Mouse (Mus musculus): ENCODE results near the gene Emilin3.
"Not testable (repeated sequence)": the region's sequence is repeated elsewhere in the genome, so short reads cannot be mapped to it uniquely, and the experiment has no call there.

The Emilin3 gene

GRCm38 (mm10) chr2:160912231-160912671 lies at the start of gene Emilin3:
TSS of gene Emilin3 (minus strand) at chr2:160912328.
- DNase-seq (ENCODE audit: low spot score in 2 of 2), result no peak

GRCm38 (mm10) chr2:160960956-160961646 lies 49.0 kb upstream of the Emilin3 start:
- no peak for DNase-seq (ENCODE audit: low spot score in 2 of 2)

DNA sequence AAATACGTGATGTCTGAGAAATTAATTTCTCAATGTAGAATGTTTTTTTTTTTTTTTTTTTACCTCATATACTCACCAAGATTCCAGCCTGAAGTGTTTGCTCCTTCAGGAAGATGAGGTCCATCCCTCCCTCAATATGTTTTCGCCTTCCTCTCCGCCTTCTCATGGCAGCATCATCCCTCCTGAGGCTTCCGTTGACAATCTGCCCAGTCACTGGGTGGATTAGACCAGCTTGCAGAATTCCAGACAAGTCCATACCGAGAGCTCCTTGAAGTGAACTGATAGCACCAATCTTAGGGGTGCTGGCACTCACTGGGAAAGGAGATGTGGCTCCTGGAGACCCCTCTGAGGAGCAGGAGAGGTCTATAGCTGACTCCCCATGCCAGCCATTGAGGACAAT lies 47.8 kb upstream of the Emilin3 start:
- no peak for DNase-seq (ENCODE audit: low spot score in 2 of 2)

DNA sequence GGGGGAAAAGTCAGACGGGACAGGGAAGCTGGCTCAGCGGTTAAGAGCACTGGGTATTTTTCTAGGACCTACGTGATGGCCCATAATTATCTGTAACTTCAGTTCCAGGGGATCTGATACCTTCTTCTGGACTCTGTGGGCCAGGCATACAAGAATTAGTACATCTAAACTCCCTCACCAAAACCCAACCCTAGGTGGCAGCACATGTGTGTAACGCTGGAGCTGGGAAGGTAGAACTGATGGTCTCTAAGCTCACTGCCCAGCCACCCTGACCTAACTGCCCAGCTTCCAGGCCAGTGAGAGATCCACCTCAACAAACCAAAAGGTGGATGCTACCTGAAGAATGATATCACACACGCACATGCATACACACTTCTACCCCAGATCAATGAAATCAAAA lies 46.6 kb upstream of the Emilin3 start:
- no peak for DNase-seq (ENCODE audit: low spot score in 2 of 2)

DNA sequence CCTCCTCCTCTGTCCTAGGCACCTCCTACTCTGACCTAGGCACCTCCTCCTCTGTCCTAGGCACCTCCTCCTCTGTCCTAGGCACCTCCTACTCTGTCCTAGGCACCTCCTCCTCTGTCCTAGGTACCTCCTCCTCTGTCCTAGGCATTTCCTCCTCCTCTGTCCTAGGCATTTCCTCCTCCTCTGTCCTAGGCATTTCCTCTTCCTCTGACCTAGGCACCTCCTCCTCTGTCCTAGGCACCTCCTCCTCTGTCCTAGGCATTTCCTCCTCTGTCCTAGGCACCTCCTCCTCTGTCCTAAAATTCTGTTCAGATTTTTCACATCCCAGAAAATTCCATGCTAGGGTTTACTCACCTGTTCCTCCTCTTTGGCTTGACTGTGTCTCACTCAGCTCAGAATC lies 45.7 kb upstream of the Emilin3 start:
- not testable (repeated sequence) for DNase-seq (ENCODE audit: low spot score in 2 of 2)

GRCm38 (mm10) chr2:160957307-160957706 lies 45.2 kb upstream of the Emilin3 start:
- not testable (repeated sequence) for DNase-seq (ENCODE audit: low spot score in 2 of 2)

- no peak for DNase-seq (ENCODE audit: low spot score in 2 of 2)
Observed at GRCm38 (mm10) chr2:160955331-160955730, 43.2 kb upstream of the Emilin3 start.

- no peak for DNase-seq (ENCODE audit: low spot score in 2 of 2)
Observed at GRCm38 (mm10) chr2:160954541-160954940, 42.4 kb upstream of the Emilin3 start.

DNA sequence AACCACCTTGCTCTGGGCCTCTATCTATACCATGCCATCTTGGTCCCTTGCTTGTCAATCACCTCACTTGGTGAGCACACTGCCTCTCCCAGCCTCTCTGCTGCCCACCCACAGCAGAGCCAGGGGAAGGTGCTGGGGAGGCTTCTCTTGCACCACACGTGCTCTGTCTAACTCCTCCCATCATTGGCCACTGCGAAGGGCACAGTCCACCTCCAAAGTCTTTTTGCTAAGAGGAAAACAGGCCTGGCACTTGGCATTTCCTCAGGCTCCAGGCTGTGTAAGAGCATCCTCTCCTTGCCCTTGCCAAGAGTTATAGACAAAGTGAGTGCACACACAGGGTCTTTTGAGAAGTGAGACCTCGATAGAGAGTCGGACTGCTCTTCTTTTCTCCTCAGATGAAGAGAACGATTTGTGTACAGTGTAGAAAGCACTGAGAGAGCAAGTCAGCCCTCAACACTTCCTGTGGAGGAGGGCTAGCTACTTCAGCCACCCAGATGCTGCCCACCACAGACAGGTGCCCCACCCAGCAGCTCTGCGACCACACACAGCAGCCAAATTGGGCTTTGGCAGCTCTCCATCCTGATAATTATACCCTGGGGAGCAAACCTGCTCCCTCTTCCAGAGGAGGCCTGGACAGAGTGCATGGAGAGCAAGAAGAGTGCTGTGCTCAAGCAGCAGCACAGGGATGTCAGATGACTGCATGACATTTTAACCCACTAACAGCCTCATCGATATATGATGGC lies 41.2 kb upstream of the Emilin3 start:
- DNase-seq (ENCODE audit: low spot score in 2 of 2), result no peak

- no peak for DNase-seq (ENCODE audit: low spot score in 2 of 2)
Observed at GRCm38 (mm10) chr2:160951595-160951994, 39.5 kb upstream of the Emilin3 start.

DNA sequence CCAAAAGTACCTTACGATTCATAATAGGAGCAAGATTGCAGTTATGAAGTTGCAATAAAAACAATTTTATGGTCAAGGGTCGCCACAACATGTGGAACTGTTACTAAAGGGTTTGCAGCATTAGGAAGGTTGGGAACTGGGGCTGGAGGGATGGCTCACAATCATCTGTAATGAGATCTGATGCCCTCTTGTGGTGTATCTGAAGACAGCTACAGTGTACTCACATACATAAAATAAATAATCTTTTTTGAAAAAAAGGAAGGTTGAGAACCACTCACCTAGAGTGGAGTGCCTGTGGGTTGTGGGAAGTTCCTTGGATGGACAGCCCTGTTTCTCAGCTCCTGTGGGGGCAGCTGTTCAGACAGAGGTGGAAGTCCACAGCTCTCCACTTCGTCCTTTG lies 30.3 kb upstream of the Emilin3 start:
- DNase-seq (ENCODE audit: low spot score in 2 of 2), result no peak

DNA sequence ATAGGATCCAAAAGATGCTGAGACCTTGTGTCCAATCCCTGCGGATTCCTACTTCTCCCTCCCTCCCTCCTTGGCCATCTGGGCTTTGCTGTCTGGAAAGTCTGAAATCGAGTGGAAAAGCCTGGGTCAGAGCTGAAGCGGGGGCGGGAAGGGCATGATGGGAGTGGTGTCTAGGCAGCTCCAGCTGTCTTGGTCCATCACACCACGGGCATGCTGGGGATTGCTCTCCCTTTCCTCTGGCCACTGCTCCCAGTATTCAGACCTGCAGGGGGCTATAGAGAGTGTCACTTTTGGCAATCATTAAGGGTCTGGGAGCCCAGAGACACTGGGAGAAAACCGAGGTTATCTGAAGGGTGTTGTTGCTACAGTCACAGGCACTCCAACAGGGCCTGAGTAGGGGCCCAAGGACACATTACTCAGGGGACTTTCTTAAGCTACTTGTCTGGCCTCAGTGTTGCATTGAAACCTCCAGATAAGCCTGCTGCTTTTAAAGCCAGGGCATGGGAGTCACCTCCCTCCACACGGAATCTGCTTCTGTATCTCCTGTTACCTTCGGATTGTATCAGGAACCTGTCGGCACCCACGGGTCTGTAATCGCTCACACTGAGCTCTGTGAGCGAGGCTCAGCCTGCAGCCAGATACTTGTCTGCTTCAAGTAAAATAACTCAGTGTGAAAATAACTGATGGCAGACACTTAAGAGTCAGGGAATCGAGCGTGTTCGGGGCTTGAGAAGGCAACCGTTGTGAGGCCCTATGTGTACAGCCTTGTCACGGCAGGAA lies 29.0 kb upstream of the Emilin3 start:
- DNase-seq (ENCODE audit: low spot score in 2 of 2), result no peak

DNA sequence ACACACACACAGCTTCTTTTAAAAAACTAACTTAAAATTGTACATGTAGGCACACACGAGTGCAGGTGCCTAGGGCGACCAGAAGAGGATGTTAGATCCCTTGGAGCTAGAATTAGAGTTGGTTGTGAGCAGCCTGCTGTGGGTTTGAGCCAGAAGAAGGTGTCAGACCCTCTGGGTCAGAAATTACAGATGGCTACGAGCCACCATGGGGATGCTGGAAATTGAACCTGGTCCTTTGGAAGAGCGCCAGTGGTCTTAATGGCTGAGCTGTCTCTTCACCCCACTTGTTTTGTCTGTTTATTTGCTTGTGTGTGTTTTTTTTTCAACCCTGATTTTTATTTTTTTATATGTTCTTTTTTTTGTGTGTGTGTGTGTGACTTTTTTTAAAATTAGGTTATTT lies 22.3 kb upstream of the Emilin3 start:
- no peak for DNase-seq (ENCODE audit: low spot score in 2 of 2)

- DNase-seq (ENCODE audit: low spot score in 2 of 2), result no peak
Observed at GRCm38 (mm10) chr2:160933890-160934289, 21.8 kb upstream of the Emilin3 start.

- no peak for DNase-seq (ENCODE audit: low spot score in 2 of 2)
Observed at GRCm38 (mm10) chr2:160932981-160933380, 20.9 kb upstream of the Emilin3 start.

DNA sequence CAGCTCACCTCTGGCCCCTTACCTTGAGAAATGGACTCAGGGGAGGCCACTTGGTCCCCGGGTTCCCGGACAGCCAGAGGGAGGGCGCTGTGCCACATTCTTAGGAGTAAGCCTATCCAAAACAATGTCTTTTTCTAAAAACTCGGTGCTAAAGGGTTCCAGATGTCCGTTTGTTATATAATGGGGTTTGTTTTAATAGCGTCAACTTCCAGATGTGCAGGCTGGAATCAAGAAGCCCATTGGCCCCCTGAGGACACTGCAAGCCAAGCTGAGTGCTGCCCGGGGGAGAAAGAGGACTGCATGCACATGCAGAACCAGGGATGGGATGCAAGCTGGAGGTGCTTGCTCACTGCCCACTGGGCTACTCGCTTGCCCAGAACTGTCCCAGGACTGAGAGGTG lies 20.2 kb upstream of the Emilin3 start:
- DNase-seq (ENCODE audit: low spot score in 2 of 2), result no peak

DNA sequence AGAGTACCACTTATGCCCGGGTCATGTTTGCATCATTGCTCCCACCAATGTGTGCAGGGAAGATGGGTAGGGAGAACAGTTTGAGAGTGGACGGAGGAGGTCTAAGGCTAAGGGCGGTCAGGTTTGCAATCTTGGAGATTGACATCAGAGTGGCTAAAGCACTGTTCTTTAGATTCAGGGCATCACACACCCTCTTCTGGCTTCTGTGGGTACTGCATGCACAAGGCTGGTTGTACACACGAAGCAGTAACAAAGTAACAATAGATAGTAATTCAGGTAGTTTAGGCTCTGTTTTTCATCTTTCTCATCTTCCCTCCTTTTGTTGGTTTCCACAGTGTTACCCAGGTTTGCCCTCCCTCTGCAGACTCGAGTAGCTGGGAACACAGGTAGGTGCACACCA lies 19.2 kb upstream of the Emilin3 start:
- DNase-seq (ENCODE audit: low spot score in 2 of 2), result no peak

- no peak for DNase-seq (ENCODE audit: low spot score in 2 of 2)
Observed at GRCm38 (mm10) chr2:160925203-160925602, 13.1 kb upstream of the Emilin3 start.

- no peak for DNase-seq (ENCODE audit: low spot score in 2 of 2)
Observed at GRCm38 (mm10) chr2:160921285-160921684, 9.2 kb upstream of the Emilin3 start.

GRCm38 (mm10) chr2:160918930-160919215 lies 6.7 kb upstream of the Emilin3 start:
- no peak for DNase-seq (ENCODE audit: low spot score in 2 of 2)

DNA sequence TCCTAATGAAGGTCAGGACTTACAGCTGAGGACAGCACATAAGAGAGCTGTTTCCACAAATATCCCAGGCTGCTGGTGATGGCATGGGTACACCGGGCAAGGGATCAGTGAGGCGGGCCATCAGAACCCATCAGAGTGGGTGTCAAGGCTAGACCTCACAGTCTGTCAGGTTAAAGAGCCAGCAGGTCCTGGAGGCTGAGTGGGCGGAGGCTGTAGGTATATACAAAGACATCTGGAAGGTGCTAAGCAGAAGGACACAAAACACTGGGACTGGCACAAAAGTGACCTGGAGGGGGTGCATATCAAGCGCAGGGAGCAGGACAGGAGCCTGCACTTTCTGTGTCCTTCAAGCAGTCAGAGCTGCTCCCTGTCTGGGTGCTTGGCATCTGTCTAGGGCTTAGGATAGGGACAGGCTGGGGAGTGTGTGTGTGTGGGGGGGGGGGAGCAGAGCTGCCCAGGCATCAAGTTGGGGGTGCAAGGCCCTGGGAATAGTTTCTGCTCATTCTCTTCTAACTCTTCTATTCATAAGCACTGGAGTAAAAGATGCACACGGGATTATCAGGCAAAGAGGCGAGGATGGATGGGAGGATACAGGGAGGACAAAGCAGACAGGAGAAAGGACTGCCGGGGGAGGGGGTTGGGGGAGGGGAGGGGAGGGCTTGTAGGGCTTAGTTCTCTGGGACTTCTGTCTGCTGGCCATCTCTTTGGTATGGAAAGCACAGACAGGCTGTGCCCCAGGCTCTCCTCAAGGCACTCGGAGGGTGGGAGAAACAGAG lies 6.2 kb upstream of the Emilin3 start:
- no peak for DNase-seq (ENCODE audit: low spot score in 2 of 2)

- DNase-seq (ENCODE audit: low spot score in 2 of 2), result no peak
Observed at GRCm38 (mm10) chr2:160917313-160917712, 5.2 kb upstream of the Emilin3 start.
